Mouse (Mus musculus) heart, postnatal 0 days (tissue): ENCODE results near the gene Dnah8.

ENCODE experiments used
- CTCF ChIP-seq: IDR thresholded peaks from 2 replicates; pipeline ENCODE4 v1.5.1; 2016; ENCODE audit warnings: antibody characterized with exemption, control low read depth, low read depth
- EP300 ChIP-seq: IDR thresholded peaks from 2 replicates; pipeline ENCODE4 v1.6.1; 2016; ENCODE audit warnings: antibody characterized with exemption, low read depth

GRCm38 (mm10) chr17:30914264-30914663, 290.1 kb downstream of the Dnah8 start:
- TF ChIP-seq EP300 (no peak), CTCF (no peak)
